In genomic region chr3:135232462-135232861, GRCm38 (mm10) we compare ENCODE assay signal across 33 mouse cellular contexts. TPM values are rescaled to one million over a fixed set of nuclear protein-coding genes. Genes with fewer than 3 reads are reported as not detected.
"Had no signal": no experiment of that assay in that cellular context is flagged by ENCODE, and none has a peak within 500 bp of the region (broad histone marks: within the 10 kb centered on the region; RNA-seq: fewer than 3 reads in every experiment).

No protein-coding gene starts in this region.

- H3K9ac ChIP-seq: limb, embryonic 12.5 days; limb, embryonic 13.5 days; limb, embryonic 15.5 days; liver, embryonic 12.5 days; liver, embryonic 13.5 days; liver, embryonic 14.5 days; liver, embryonic 15.5 days; liver, postnatal 0 days; lung, embryonic 14.5 days; lung, embryonic 15.5 days; midbrain, embryonic 12.5 days; midbrain, embryonic 13.5 days; midbrain, embryonic 15.5 days had no signal

- H3K36me3 ChIP-seq: midbrain, embryonic 15.5 days had no signal

- H3K4me2 ChIP-seq: limb, embryonic 12.5 days; limb, embryonic 13.5 days; limb, embryonic 15.5 days; liver, embryonic 11.5 days; liver, embryonic 12.5 days; liver, embryonic 13.5 days; liver, embryonic 15.5 days; lung, embryonic 14.5 days; lung, embryonic 15.5 days; midbrain, embryonic 11.5 days; midbrain, embryonic 12.5 days; midbrain, embryonic 13.5 days; midbrain, embryonic 15.5 days had no signal

- H3K4me3 ChIP-seq: limb, embryonic 10.5 days; limb, embryonic 12.5 days; limb, embryonic 13.5 days; limb, embryonic 15.5 days; liver, embryonic 12.5 days; liver, embryonic 13.5 days; liver, embryonic 15.5 days; lung, embryonic 15.5 days; megakaryocyte, embryonic 14.5 days; midbrain, embryonic 10.5 days; midbrain, embryonic 12.5 days; midbrain, embryonic 13.5 days; midbrain, embryonic 15.5 days; myocyte had no signal

- H3K9me3 ChIP-seq: limb, embryonic 10.5 days; limb, embryonic 12.5 days; limb, embryonic 13.5 days; limb, embryonic 15.5 days; liver, embryonic 12.5 days; liver, embryonic 13.5 days; liver, embryonic 15.5 days; lung, embryonic 15.5 days; megakaryocyte, embryonic 14.5 days; midbrain, embryonic 10.5 days; midbrain, embryonic 12.5 days; midbrain, embryonic 13.5 days; midbrain, embryonic 15.5 days had no signal

- DNase-seq: left cerebral cortex, postnatal 4 days; liver; liver, embryonic 13.5 days; liver, postnatal 0 days; lung, adult 18-20 months; lung, adult 2 months; lung, embryonic 14.5 days; lung, postnatal 10 days; lung, postnatal 14 days; lung, postnatal 36 days; lung, postnatal 4 days; midbrain, embryonic 14.5 days had no signal

- ATAC-seq: liver, embryonic 12.5 days; liver, postnatal 0 days; lung, postnatal 0 days; midbrain, embryonic 13.5 days; midbrain, embryonic 15.5 days; midbrain, embryonic 16.5 days had no signal

- H3K4me1 ChIP-seq: limb, embryonic 10.5 days; limb, embryonic 12.5 days; limb, embryonic 13.5 days; limb, embryonic 15.5 days; liver, embryonic 12.5 days; liver, embryonic 13.5 days; liver, embryonic 15.5 days; lung, embryonic 15.5 days; megakaryocyte, embryonic 14.5 days; midbrain, embryonic 10.5 days; midbrain, embryonic 12.5 days; midbrain, embryonic 13.5 days; midbrain, embryonic 15.5 days had no signal

- H3K27ac ChIP-seq: limb, embryonic 10.5 days; limb, embryonic 12.5 days; limb, embryonic 13.5 days; limb, embryonic 15.5 days; liver, embryonic 12.5 days; liver, embryonic 13.5 days; liver, embryonic 14.5 days; liver, embryonic 15.5 days; lung, embryonic 15.5 days; macrophage; midbrain, embryonic 10.5 days; midbrain, embryonic 12.5 days; midbrain, embryonic 13.5 days; midbrain, embryonic 15.5 days had no signal

- H3K27me3 ChIP-seq: limb, embryonic 12.5 days; limb, embryonic 13.5 days; limb, embryonic 15.5 days; liver, embryonic 12.5 days; liver, embryonic 13.5 days; liver, embryonic 15.5 days; lung, embryonic 15.5 days; megakaryocyte, embryonic 14.5 days; midbrain, embryonic 12.5 days; midbrain, embryonic 13.5 days; midbrain, embryonic 15.5 days had no signal

RNA-seq across cellular contexts. Expression of gene Bdh2, which starts 48.6 kb away (rescaled TPM):
- total RNA-seq: megakaryocyte, adult 5-6 weeks; megakaryocyte-erythroid progenitor cell, adult 5-6 weeks had no signal
- polyA plus RNA-seq: macrophage had no signal
